Mouse (Mus musculus): ENCODE measurements around the gene Coa3. TPM values are rescaled to one million over a fixed set of nuclear protein-coding genes. Genes with fewer than 3 reads are reported as not detected.

Gene Coa3
- total RNA-seq, 2 experiments from 2014 or later: 95.7 to 101 TPM

DNA sequence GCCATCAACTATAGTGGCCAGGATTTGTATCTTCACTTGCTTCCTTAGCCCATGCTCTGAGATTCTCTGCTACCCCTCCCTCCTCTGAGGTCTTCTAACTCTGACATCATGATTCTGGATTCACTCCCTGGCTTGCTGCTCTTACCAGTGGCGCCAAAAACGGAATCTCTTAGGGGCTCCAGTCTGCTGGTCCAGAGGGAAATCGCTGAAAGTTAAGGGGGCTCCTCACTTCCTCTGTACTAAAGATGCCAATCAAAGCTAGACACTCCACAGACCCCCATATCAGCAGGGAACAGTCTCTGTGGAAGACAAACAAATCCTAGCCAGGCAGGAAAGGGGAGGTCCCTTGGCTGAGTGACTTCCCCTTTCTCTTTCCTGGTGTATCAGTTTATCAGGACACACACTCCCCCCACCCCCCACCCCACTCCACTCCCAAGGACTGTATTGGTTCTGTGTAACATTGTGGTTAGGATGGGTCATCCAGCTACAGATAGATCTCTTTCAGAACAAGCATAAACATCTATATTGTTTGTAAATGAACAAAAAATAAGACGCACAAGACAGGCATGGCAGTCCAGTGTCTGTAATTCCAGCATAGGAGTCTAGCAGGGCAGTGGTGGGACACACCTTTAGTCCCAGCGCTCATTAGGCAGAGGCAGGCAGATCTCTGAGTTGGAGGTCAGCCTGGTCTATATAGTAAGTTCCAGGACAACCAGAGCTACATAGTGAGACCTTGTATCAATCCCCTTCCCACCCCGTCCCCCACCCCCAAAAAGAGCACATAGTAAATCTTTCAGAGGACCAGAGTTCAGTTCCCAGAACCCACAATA lies 46.7 kb downstream of the Coa3 start:
- no peak for DNase-seq (ENCODE audit: extremely low spot score in 1 of 2, low spot score in 2 of 2)
- intact Hi-C loops (cut with DNase I): no loop called here

DNA sequence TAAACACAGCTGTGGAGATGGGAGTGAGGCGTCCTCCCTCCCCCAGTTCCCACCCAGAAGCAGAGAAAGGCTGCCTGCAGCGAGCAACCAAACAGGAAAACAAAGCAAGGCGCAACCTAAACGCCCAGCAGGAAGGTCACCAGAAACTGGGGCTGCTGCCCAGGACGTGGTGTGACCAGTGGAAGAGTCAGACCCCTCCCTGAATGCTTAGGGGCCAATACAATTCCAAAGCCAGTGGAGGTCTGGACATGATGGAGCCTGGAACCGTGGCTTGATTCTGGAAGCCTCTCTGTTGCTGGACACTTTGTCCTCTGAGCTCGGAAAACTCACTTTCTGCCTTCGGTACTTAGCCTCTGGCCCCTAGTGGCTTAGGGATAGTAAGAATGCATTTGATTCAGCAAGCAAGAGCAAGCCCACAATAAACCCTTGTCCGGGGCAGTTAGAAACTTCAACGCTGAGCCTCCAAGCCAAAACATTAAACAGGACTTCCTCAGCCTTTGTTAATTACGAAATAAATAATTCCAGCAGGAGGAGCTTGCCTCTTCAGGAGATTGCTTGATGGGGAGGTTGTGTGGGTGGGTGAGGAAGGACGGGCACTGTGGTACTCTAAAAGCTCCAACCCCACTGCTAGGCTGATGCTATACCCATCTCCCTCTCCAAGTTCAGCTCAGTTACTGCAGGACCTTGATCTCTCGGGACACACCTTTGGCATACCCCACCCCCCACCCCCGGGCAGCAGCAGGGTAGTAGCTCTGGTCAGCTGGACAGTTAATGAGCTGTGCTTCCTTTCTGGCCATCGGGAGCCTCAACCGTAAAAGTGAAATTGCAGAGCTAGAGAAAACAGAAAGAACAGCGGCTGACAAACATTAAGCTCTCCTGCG lies 47.7 kb downstream of the Coa3 start:
- intact Hi-C loops (cut with DNase I): no loop called here
- DNase-seq (ENCODE audit: extremely low spot score in 1 of 2, low spot score in 2 of 2): peak in 1 of 2 experiments; percentile 87

DNA sequence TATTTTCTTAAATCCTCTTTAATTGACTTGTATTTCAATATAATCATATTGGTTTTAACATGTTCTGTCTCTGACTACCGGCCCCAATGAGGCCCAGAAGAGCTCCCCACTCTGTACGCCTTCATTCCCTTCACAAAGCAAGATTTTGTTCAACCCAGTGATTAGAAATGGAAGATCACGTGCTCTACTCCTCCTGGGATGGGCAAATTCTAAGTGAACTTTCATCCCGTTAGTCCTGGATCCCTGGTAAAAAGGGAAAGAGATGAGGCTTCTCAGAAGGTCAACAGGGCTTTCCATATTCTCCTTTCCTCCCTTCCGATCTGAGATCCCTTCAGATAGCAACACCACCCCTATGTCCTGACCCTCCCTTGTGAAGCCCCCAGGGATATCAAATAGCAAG lies 48.4 kb downstream of the Coa3 start:
- DNase-seq (ENCODE audit: extremely low spot score in 1 of 2, low spot score in 2 of 2): no peak
- intact Hi-C loops (cut with DNase I): no loop called here

DNA sequence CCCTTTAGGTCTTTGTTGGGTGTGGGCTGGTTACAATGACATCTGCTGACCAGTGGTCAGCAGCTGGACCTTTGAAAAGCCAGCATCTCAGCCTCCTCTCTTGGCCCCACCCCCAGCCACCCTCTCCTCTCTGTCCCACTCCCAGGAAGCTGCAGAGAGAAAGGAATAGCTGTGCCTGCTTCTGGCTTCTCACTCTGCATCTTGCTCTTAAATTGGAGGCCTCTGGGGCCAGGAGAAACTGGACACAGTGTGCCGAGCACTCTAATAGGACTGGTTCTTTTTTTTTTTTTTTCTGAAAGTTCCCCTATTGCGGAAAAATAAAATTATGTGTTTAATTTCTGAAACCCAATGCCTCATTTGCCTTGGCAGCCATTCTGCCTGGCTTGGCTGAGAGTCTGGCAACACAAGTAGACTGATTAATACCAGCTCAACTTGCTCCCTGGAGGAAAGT lies 48.8 kb downstream of the Coa3 start:
- intact Hi-C loops (cut with DNase I): no loop called here
- DNase-seq (ENCODE audit: extremely low spot score in 1 of 2, low spot score in 2 of 2): peak in 1 of 2 experiments; percentile 56

DNA sequence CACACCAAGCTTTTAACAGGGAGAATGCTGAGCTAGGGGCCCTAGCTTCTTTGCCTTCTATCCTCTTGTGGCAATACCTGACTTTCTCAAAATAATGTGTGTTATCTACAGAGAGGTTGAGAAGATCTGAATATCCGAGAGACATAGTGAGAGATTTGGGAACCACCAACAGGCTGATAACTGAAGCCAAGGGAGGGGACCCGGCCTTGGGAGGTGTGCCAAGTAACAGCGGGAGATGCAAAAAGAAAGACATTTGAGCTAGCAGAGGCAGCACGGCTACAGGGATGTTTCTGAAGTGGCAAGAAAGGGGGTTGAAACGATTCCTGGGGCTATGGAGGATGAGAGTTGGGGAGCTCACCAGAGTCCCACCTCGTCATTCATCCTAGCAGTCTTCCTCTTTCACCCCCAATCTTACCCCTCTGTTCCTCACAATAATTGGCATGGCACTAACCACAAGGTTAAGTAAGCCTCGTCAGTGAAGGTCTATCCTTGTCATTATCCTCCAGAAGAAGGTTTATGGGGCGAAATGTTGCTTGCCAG lies 49.5 kb downstream of the Coa3 start:
- intact Hi-C loops (cut with DNase I): no loop called here

More for the DNA sequence above, 49.5 kb downstream of the Coa3 start:
- DNase-seq (ENCODE audit: extremely low spot score in 1 of 2, low spot score in 2 of 2): peak in 1 of 2 experiments; percentile 82

Other genes starting within 250 kb of the Coa3 start
- gene Naglu, start 209.1 kb downstream of the Coa3 start, total RNA-seq (2021): 10 to 100 TPM in 1 of 2 experiments, 1 to 10 TPM in 1; 9.4 to 10.2 TPM
- under 1 TPM; 0.43 to 0.79 TPM for gene Hsd17b1, start 200.7 kb downstream of the Coa3 start, total RNA-seq (2021)
- 10 to 100 TPM; 32.3 to 32.4 TPM for gene Coasy, start 196.5 kb downstream of the Coa3 start, total RNA-seq (2021)
- gene Mlx, start 191.8 kb downstream of the Coa3 start, total RNA-seq (2021): 10 to 100 TPM; 52.8 to 55.8 TPM
- gene Psmc3ip, start 183.7 kb downstream of the Coa3 start, total RNA-seq (2021): 1 to 10 TPM; 4.4 to 4.8 TPM
- 10 to 100 TPM; 54.5 to 55.0 TPM for gene Retreg3, start 159.2 kb downstream of the Coa3 start, total RNA-seq (2021)
- 10 to 100 TPM; 45.6 to 49.6 TPM for gene Tubg1, start 159.2 kb downstream of the Coa3 start, total RNA-seq (2021)
- 10 to 100 TPM; 46.6 to 48.8 TPM for gene Tubg2, start 123.2 kb downstream of the Coa3 start, total RNA-seq (2021)
- 10 to 100 TPM; 44.2 to 54.1 TPM for gene Cntnap1, start 108.6 kb downstream of the Coa3 start, total RNA-seq (2021)
- gene Plekhh3, start 107.8 kb downstream of the Coa3 start, total RNA-seq (2021): 1 to 10 TPM; 5.9 to 8.0 TPM
- under 1 TPM in 1 of 2 experiments, not detected in 1; 0.41 TPM for gene Ccr10, start 103.7 kb downstream of the Coa3 start, total RNA-seq (2021)
- 10 to 100 TPM; 26.4 to 28.3 TPM for gene Ezh1, start 52.7 kb downstream of the Coa3 start, total RNA-seq (2021)
- gene Ramp2, start 33.1 kb downstream of the Coa3 start, total RNA-seq (2021): 10 to 100 TPM; 57.4 to 59.1 TPM
- gene Vps25, start 25.4 kb downstream of the Coa3 start, total RNA-seq (2021): 10 to 100 TPM; 80.9 to 82.0 TPM
- gene Wnk4, start 18.5 kb downstream of the Coa3 start, total RNA-seq (2021): 1 to 10 TPM; 4.2 to 4.5 TPM
- under 1 TPM; 0.15 to 0.41 TPM for gene Cntd1, start 102 bp downstream of the Coa3 start, total RNA-seq (2021)
- 100 to 1,000 TPM; 174 to 188 TPM for gene Becn1, start 23.2 kb upstream of the Coa3 start, total RNA-seq (2021)
- gene Psme3, start 37.1 kb upstream of the Coa3 start, total RNA-seq (2021): 100 to 1,000 TPM; 100 to 108 TPM
- gene Aoc2, start 45.9 kb upstream of the Coa3 start, total RNA-seq (2021): 1 to 10 TPM; 3.2 to 3.4 TPM
- gene Aoc3, start 51.5 kb upstream of the Coa3 start, total RNA-seq (2021): 1 to 10 TPM; 1.4 to 2.0 TPM
- not detected for gene G6pc, start 88.4 kb upstream of the Coa3 start, total RNA-seq (2021)
- 10 to 100 TPM; 45.1 to 45.2 TPM for gene Aarsd1, start 138.5 kb upstream of the Coa3 start, total RNA-seq (2021)
- 1 to 10 TPM; 6.4 to 6.9 TPM for gene Gm27029, start 145.7 kb upstream of the Coa3 start, total RNA-seq (2021)
- 10 to 100 TPM; 24.4 to 26.0 TPM for gene Rundc1, start 146.0 kb upstream of the Coa3 start, total RNA-seq (2021)
- 1 to 10 TPM; 3.4 TPM for gene Ptges3l, start 146.2 kb upstream of the Coa3 start, total RNA-seq (2021)
- gene Rpl27, start 163.2 kb upstream of the Coa3 start, total RNA-seq (2021): 10 to 100 TPM; 49.9 to 58.1 TPM
- gene Ifi35, start 169.3 kb upstream of the Coa3 start, total RNA-seq (2021): 1 to 10 TPM; 1.8 to 2.8 TPM
- gene Rnd2, start 185.9 kb upstream of the Coa3 start, total RNA-seq (2021): 100 to 1,000 TPM; 111 to 115 TPM
- 10 to 100 TPM; 50.3 to 54.3 TPM for gene Vat1, start 187.1 kb upstream of the Coa3 start, total RNA-seq (2021)